Mouse (Mus musculus): ENCODE measurements around the gene Car10. TPM values are rescaled to one million over a fixed set of nuclear protein-coding genes. Genes with fewer than 3 reads are reported as not detected.

Gene Car10
- polyA plus RNA-seq, 1 experiment from 2014 or later: 10.6 TPM

DNA sequence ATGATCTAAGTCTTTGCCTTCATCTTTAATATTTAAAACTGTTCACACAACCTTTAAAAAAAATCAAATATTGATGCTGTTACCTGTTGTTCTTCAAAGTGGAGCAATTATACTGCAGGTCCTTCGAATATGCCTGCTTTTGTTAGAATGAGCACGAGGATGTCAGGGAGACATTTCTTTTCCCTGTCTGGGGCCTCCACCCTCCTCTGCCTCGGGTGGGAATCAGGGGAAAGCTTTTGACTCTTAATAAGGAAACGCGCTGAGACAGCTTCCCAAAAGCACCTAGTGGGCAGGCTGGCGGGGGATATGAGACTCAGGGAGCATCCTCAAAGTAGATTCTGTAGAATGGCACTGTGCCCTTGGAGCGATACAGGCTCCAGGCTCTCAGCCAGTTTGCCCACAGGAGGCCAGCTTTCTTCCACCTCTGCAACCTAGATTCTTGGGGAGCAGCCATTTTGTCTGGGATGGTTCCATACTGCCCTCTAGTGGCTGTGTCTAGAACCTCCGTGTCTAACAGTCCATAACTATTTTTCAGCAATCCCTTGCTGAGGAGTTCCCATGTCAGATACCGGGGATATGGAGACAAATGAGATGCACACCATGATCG lies 373.8 kb downstream of the Car10 start:
- Histone ChIP-seq H3K4me1 (peaks cover 7% of the 10 kb centered on the region; the same call in 1 of the 2 replicates), H3K9ac (replicated peaks) (no peak overlapping the region), H3K27me3 (no peaks in the 10 kb centered on the region), H3K27ac (replicated peaks) (no peak overlapping the region), H3K4me3 (peak overlapping the region; percentile 12; the same call in 1 of the 2 replicates), H3K36me3 (no peaks in the 10 kb centered on the region), H3K4me2 (replicated peaks) (peak overlapping the region; percentile 24; the same call in 1 of the 2 replicates), H3K9me3 (no peaks in the 10 kb centered on the region)
- ATAC-seq (replicated peaks): peak; percentile 87
- 23% methylated on average over 10 of the region's 10 CpGs for WGBS

DNA sequence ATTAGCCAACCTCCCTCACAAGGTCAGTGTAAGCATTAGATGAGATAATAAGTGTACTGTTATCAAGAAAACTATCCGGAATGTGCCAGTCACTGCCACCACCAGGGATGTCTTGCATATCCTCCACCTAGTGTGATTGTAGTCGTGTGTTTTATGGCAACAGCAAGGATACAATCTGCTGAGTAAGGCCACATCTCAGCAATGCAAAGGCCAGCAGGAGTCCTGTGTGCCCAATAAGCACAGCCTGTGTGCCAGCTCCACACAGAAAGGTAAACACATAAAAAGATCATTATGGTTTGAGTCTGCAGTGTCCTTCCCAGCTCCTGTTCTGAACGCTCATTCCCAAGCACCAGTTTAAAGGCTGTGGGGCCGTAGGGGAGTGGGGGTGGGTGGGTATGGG lies 386.8 kb downstream of the Car10 start:
- H3K4me3 ChIP-seq: no peak overlapping the region
- H3K4me1 ChIP-seq: peaks cover 5% of the 10 kb centered on the region
- no peaks in the 10 kb centered on the region for H3K27me3 ChIP-seq
- no peak overlapping the region for H3K9ac ChIP-seq (replicated peaks)
- 85% methylated on average over 4 of the region's 4 CpGs for WGBS
- no peak overlapping the region for H3K4me2 ChIP-seq (replicated peaks)
- H3K27ac ChIP-seq (replicated peaks): no peak overlapping the region
- H3K9me3 ChIP-seq: no peaks in the 10 kb centered on the region
- ATAC-seq (replicated peaks): no peak
- no peaks in the 10 kb centered on the region for H3K36me3 ChIP-seq

DNA sequence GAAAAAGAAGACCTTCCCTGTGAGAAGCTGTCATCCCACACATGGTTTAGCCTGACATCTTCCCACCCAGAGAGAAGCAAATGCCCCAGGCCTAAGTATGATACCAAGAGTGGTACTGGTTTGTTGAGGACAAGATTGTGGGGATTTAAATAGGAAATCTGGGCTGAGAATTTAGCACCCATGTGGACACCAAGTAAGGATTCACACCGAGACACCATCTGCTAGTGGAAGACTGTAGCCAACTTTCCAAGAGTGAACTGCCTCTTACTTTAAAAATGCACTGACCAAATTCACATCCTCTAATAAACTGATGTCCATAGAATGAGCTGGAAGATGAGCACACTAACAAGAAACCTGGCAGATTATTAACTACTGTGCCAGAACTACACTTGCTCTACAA lies 389.2 kb downstream of the Car10 start:
- 77% methylated on average over 1 of the region's 1 CpGs for WGBS
- no peak overlapping the region for H3K4me2 ChIP-seq (replicated peaks)
- H3K4me1 ChIP-seq: peaks cover 5% of the 10 kb centered on the region

DNA sequence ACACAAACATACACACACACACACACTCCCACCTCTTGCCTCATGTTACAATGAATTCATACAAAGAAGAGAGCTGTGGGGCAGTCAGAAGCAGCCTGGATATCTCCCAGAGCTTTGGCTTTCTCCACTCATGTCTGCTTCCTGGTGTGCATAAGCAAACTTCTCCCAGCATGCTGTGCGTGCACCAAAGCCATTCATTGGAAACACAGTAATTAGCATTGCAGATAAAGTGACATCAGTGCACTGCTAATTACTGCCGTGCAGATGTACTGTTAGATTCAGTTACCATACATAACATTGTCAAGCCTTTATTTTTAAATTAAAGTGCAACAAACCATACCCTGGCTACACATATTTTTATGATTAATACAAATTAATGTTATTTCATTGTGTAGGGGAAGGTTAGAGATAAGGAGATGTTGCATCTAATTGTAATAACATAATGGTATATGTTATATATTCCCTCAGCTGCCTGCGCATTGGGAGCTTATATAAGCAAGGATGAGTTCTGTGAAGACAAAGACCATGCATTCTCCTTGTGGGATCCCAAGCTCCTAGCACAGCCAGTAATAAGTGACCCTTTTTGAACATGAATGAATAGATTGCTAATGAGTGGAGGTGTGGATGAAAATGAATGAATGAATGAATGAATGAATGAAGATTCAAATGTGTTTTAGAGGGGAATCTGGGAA lies 390.2 kb downstream of the Car10 start:
- Histone ChIP-seq H3K4me2 (replicated peaks) (no peak overlapping the region), H3K27me3 (no peaks in the 10 kb centered on the region), H3K4me1 (peaks cover 5% of the 10 kb centered on the region), H3K36me3 (no peaks in the 10 kb centered on the region), H3K9me3 (no peaks in the 10 kb centered on the region), H3K9ac (replicated peaks) (no peak overlapping the region), H3K27ac (replicated peaks) (peak overlapping the region; percentile 63), H3K4me3 (no peak overlapping the region)
- peak; percentile 92 for ATAC-seq (replicated peaks)
- 40% methylated on average over 3 of the region's 3 CpGs for WGBS

More for the DNA sequence above, 389.2 kb downstream of the Car10 start:
- no peak for ATAC-seq (replicated peaks)
- H3K27me3 ChIP-seq: no peaks in the 10 kb centered on the region
- H3K9me3 ChIP-seq: no peaks in the 10 kb centered on the region
- no peaks in the 10 kb centered on the region for H3K36me3 ChIP-seq
- no peak overlapping the region for H3K4me3 ChIP-seq
- H3K27ac ChIP-seq (replicated peaks): no peak overlapping the region
- no peak overlapping the region for H3K9ac ChIP-seq (replicated peaks)

DNA sequence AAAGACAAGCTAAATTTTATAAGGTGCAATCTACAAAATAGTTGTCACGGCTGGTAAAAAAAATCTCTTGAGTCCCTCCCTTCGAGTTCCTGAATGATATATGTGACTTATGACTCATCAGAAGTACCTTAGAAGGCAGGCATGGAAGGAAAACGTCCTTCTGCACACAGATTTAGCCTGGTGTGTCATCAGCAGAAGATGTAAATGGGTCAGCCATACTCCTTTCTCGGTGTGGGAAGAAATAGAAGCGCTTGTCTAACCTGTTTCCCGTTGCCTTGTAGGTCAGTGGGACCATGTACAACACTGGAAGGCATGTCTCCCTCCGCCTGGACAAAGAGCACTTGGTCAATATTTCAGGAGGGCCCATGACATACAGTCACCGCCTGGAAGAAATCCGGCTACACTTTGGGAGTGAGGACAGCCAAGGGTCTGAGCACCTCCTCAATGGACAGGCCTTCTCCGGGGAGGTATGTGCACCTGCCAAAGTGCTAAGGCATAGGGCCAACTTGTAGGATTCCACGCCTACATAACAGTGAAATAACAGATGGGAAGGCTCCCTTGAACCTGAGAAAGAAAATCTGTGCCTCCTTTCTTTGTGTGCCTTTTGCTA lies 392.5 kb downstream of the Car10 start:
- Histone ChIP-seq H3K9ac (replicated peaks) (no peak overlapping the region), H3K4me1 (peaks cover 5% of the 10 kb centered on the region), H3K9me3 (no peaks in the 10 kb centered on the region), H3K4me3 (no peak overlapping the region), H3K27ac (replicated peaks) (no peak overlapping the region), H3K27me3 (no peaks in the 10 kb centered on the region), H3K36me3 (no peaks in the 10 kb centered on the region), H3K4me2 (replicated peaks) (no peak overlapping the region)
- ATAC-seq (replicated peaks): no peak
- WGBS: 83% methylated on average over 11 of the region's 11 CpGs

DNA sequence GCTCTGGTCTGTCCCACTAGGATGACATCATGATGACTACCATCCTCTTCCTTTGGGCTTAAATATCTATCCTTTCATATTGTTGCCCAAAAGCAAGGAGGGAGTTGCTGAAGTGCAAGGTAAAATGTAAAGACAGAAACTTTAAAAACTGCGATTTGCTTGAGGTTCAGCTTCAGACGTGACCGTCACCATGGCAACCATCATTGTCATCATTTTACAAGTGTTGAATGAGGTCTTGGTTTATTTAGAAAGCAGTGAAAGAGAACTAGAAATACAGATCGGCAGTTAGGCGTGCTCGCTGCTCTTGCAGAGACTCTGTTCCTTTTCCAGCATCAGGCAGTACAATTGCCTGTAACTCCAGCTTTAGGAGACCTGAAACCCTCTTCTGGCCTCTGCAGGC lies 400.1 kb downstream of the Car10 start:
- Histone ChIP-seq H3K4me2 (replicated peaks) (no peak overlapping the region), H3K4me1 (no peaks in the 10 kb centered on the region), H3K9ac (replicated peaks) (no peak overlapping the region), H3K9me3 (no peaks in the 10 kb centered on the region), H3K36me3 (no peaks in the 10 kb centered on the region), H3K27ac (replicated peaks) (no peak overlapping the region), H3K4me3 (no peak overlapping the region), H3K27me3 (no peaks in the 10 kb centered on the region)
- no peak for ATAC-seq (replicated peaks)
- WGBS: 60% methylated on average over 6 of the region's 6 CpGs

DNA sequence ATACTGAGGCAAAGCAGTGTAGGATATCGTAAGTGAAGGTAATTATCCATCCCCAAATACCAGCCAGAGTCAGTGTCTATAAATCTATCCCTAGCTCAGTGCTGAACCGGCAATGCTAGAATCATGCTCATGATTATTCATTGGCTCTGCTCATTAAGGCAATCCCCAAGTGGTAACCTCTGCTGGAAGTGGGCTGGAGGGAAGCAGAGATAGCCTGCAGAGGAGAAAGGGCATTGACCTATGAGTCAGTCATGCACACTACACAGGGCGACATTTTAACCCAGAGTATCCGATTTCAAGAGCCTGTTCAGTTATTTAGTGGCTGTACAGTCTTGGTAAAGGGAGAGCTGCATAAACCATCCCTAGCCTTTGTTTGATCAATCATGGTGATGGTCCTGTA lies 402.6 kb downstream of the Car10 start:
- no peak overlapping the region for H3K4me3 ChIP-seq
- WGBS: 45% methylated on average over 4 of the region's 4 CpGs
- no peak overlapping the region for H3K4me2 ChIP-seq (replicated peaks)
- H3K9me3 ChIP-seq: no peaks in the 10 kb centered on the region
- H3K27ac ChIP-seq (replicated peaks): no peak overlapping the region
- H3K27me3 ChIP-seq: no peaks in the 10 kb centered on the region
- no peaks in the 10 kb centered on the region for H3K36me3 ChIP-seq
- H3K9ac ChIP-seq (replicated peaks): no peak overlapping the region
- H3K4me1 ChIP-seq: no peaks in the 10 kb centered on the region
- no peak for ATAC-seq (replicated peaks)

DNA sequence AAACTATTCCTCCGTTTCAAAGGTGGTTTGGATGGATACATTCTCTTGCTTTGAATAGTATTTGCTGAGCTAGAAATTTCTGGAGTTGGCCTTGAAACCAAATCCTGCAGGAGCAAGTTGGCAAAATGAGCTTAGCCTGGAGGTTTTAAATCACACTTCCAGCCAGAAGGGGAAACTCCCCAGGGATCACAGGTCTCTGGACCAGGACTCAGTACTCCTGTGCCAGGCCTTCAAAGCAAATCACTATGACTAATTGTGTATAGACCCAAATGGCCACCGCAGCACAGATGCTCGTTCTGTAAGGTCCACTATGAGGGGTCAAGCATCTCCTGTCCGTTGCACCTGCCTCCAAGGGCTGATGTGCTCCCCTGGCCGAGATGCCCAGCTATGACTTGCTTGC lies 403.8 kb downstream of the Car10 start:
- no peak for ATAC-seq (replicated peaks)
- Histone ChIP-seq H3K4me2 (replicated peaks) (no peak overlapping the region), H3K9ac (replicated peaks) (no peak overlapping the region), H3K27me3 (no peaks in the 10 kb centered on the region), H3K9me3 (no peaks in the 10 kb centered on the region), H3K27ac (replicated peaks) (no peak overlapping the region), H3K4me3 (no peak overlapping the region), H3K36me3 (no peaks in the 10 kb centered on the region), H3K4me1 (no peaks in the 10 kb centered on the region)
- WGBS: 84% methylated on average over 5 of the region's 5 CpGs

DNA sequence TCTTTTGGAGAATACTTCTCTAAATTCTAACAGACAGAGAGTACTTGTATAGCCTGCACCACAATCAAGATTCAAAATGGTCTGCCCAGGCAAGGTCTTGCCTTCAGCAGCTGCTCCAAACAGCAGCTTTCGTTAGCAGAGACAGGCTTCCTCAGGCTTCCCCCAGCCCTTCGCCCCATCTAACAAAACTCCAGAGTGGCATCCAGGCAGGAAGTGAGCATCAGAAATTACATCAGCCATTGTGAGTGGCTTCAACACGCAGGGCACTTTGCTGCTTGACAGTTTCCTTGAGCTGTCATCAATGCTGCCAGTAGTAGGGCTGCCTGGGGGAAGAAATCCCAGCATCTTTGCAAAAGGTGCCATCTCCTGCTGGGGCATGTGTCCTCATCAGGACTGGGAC lies 405.0 kb downstream of the Car10 start:
- Histone ChIP-seq H3K4me1 (no peaks in the 10 kb centered on the region), H3K4me2 (replicated peaks) (no peak overlapping the region), H3K9ac (replicated peaks) (no peak overlapping the region), H3K27ac (replicated peaks) (no peak overlapping the region), H3K36me3 (no peaks in the 10 kb centered on the region), H3K9me3 (no peaks in the 10 kb centered on the region), H3K27me3 (no peaks in the 10 kb centered on the region), H3K4me3 (no peak overlapping the region)
- 71% methylated on average over 3 of the region's 3 CpGs for WGBS
- ATAC-seq (replicated peaks): no peak

DNA sequence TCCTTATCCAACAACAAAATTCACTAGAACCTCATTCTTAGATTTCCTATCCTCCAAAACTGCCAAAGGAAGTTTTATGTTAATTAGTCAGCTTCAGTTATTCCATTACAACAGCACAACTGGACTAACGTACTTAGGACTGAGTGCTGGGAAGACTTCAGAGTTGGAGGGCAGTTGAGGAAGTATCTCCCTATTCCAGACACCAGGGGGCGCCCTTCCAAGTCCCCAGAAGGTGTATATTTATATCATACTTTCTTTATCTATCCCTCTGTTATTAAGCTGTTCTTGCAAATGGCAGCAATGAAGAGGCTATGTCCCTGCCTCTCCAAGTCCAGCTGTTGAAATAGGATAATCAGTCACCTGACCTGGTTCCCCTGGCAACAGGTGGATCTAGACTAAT lies 405.6 kb downstream of the Car10 start:
- H3K4me3 ChIP-seq: no peak overlapping the region
- H3K9me3 ChIP-seq: no peaks in the 10 kb centered on the region
- ATAC-seq (replicated peaks): no peak
- H3K36me3 ChIP-seq: no peaks in the 10 kb centered on the region
- no peaks in the 10 kb centered on the region for H3K4me1 ChIP-seq
- 31% methylated on average over 2 of the region's 2 CpGs for WGBS
- H3K27ac ChIP-seq (replicated peaks): no peak overlapping the region
- no peaks in the 10 kb centered on the region for H3K27me3 ChIP-seq
- H3K9ac ChIP-seq (replicated peaks): no peak overlapping the region
- no peak overlapping the region for H3K4me2 ChIP-seq (replicated peaks)

DNA sequence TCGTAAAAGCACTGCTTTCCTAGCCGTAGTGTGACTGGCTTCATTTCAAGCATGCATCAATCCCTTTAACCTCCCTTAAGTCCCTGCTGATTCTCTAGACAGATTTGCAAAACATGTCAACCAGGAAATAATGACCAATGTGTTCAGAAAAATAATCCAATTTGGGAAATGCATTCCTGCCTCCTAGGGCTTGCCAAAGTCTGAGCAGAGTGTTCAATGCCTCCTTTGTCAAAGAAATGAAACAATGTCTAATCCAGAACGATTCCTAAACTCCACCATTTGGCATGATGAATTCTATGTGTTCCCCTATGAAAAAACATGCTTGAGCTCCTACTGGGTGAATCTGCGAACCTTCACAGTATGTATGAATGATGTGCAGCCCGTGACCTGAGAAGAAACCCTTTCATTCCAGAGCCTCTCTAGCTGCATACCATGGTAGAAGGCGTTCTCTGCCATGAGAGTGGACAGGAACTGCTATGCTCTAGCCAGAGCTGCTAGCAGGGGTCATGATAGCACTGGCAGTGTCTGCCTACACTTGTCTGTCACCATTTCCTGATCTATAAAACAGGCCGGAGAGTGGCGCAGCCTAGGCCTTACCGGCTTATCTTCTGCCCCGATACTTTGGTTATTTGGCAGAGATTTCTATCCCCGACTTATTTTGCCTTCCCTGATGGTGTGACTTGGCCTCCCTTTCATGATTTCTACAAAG lies 411.9 kb downstream of the Car10 start:
- Histone ChIP-seq H3K4me2 (replicated peaks) (no peak overlapping the region), H3K27me3 (no peaks in the 10 kb centered on the region), H3K27ac (replicated peaks) (no peak overlapping the region), H3K4me1 (no peaks in the 10 kb centered on the region), H3K9ac (replicated peaks) (no peak overlapping the region), H3K9me3 (no peaks in the 10 kb centered on the region), H3K36me3 (no peaks in the 10 kb centered on the region), H3K4me3 (no peak overlapping the region)
- WGBS: 66% methylated on average over 11 of the region's 11 CpGs
- no peak for ATAC-seq (replicated peaks)

DNA sequence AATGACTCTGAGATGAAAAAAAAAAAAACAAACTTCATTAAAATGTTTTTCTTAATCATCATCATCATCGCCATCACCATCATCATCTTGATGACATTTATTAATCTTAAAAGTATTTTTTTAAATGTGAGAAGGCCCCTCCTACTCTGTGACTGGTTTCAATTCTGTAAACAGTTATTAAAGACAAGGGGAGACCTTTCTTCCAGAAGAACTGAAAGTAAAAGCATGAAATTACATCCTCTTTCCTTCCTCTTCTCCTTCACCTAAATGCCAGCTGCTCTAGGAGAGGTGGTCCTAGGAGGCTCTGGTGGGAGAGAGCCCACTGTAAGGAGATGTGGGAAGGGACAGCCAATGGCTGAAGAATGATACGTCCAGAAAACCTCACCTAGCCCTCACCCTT lies 415.0 kb downstream of the Car10 start:
- no peak overlapping the region for H3K4me2 ChIP-seq (replicated peaks)
- no peaks in the 10 kb centered on the region for H3K4me1 ChIP-seq
- H3K9ac ChIP-seq (replicated peaks): no peak overlapping the region
- 85% methylated on average over 2 of the region's 2 CpGs for WGBS
- H3K9me3 ChIP-seq: no peaks in the 10 kb centered on the region
- no peaks in the 10 kb centered on the region for H3K36me3 ChIP-seq
- no peak overlapping the region for H3K27ac ChIP-seq (replicated peaks)
- no peak for ATAC-seq (replicated peaks)
- no peaks in the 10 kb centered on the region for H3K27me3 ChIP-seq
- no peak overlapping the region for H3K4me3 ChIP-seq

Data from forebrain, embryonic 15.5 days (tissue).